Mouse (Mus musculus) MEL (cell line): Measurements from ENCODE around the gene Gm20721. TPM values are rescaled to one million over a fixed set of nuclear protein-coding genes. Genes with fewer than 3 reads are reported as not detected.

Experiments
- DNase-seq: peaks from one replicate; pipeline ENCODE4 v3.0.0; 2011; ENCODE audit warnings: low read depth, low spot score
- H3K27ac ChIP-seq: 2 replicates; pipeline ENCODE4 v1.5.1; 2012; ENCODE audit warnings: low read depth, mild to moderate bottlenecking, control low read depth, low read length, moderate library complexity; ENCODE audit not compliant: control insufficient read depth
- H3K27me3 ChIP-seq, 2 experiments: fragments of 150-350 bp in 1 of 2; sonication (generic) in 1 of 2; 2 replicates each; pipeline ENCODE4 v1.6.1; 2012; ENCODE audit warnings: low read length in 2 of 2, mild to moderate bottlenecking in 2 of 2, improper control_type of control experiment in 1 of 2, moderate library complexity in 1 of 2; ENCODE audit not compliant: insufficient read depth in 2 of 2, control insufficient read depth in 1 of 2
- H3K36me3 ChIP-seq, 2 experiments: 2 replicates each; pipeline ENCODE4 v1.6.1; 2012 to 2014; ENCODE audit warnings: low read length in 2 of 2, improper control_type of control experiment in 1 of 2, inconsistent platforms in 1 of 2, mild to moderate bottlenecking in 1 of 2; ENCODE audit not compliant: insufficient read depth in 2 of 2, control insufficient read depth in 1 of 2
- H3K4me1 ChIP-seq, 2 experiments: fragments of 150-350 bp in 1 of 2; sonication (generic) in 1 of 2; 2 replicates each; pipeline ENCODE4 v1.6.1; 2012; ENCODE audit warnings: low read length in 2 of 2, improper control_type of control experiment in 1 of 2, mild to moderate bottlenecking in 1 of 2; ENCODE audit not compliant: insufficient read depth in 2 of 2, control insufficient read depth in 1 of 2
- H3K4me3 ChIP-seq, 2 experiments: fragments of 150-350 bp in 1 of 2; sonication (generic) in 1 of 2; 2 replicates each; pipeline ENCODE4 v1.5.1; 2012; ENCODE audit warnings: low read depth in 2 of 2, low read length in 2 of 2, mild to moderate bottlenecking in 2 of 2, moderate library complexity in 2 of 2, control low read depth in 1 of 2, improper control_type of control experiment in 1 of 2; ENCODE audit not compliant: control insufficient read depth in 1 of 2, insufficient read depth in 1 of 2
- H3K79me2 ChIP-seq: 2 replicates; pipeline ENCODE4 v1.6.1; 2012; ENCODE audit warnings: mild to moderate bottlenecking, low read length, moderate library complexity; ENCODE audit not compliant: control insufficient read depth, poor library complexity, insufficient read depth
- H3K9ac ChIP-seq: 2 replicates; pipeline ENCODE4 v1.6.1; 2012; ENCODE audit warnings: low read depth, mild to moderate bottlenecking, control low read depth, low read length, moderate library complexity; ENCODE audit not compliant: control insufficient read depth, poor library complexity, severe bottlenecking
- H3K9me3 ChIP-seq: fragments of 150-350 bp; sonication (generic); replicated peaks from 2 replicates; pipeline ENCODE4 v1.6.1; 2012; ENCODE audit warnings: mild to moderate bottlenecking, low read length, improper control_type of control experiment, moderate library complexity; ENCODE audit not compliant: insufficient read depth
- BHLHE40 ChIP-seq: IDR thresholded peaks from 2 replicates; pipeline ENCODE4 v1.6.1; 2012; ENCODE audit warnings: low read depth, mild to moderate bottlenecking, inconsistent platforms, low read length, improper control_type of control experiment, borderline replicate concordance
- CHD1 ChIP-seq: IDR thresholded peaks from 2 replicates; pipeline ENCODE4 v1.6.1; 2012; ENCODE audit warnings: low read depth, mild to moderate bottlenecking, inconsistent platforms, low read length, improper control_type of control experiment
- CHD2 ChIP-seq: IDR thresholded peaks from 2 replicates; pipeline ENCODE4 v1.6.1; 2011; ENCODE audit warnings: low read length, improper control_type of control experiment
- CTCF ChIP-seq, 3 experiments: IDR thresholded peaks in 2 of 3; conservative IDR thresholded peaks in 1 of 3; 2 replicates each; pipeline ENCODE4 v1.5.1; 2011 to 2012; ENCODE audit warnings: low read length in 3 of 3, low read depth in 2 of 3, mild to moderate bottlenecking in 2 of 3, improper control_type of control experiment in 1 of 3, inconsistent platforms in 1 of 3, mixed read lengths in 1 of 3, moderate library complexity in 1 of 3; ENCODE audit not compliant: control insufficient read depth in 1 of 3, insufficient read depth in 1 of 3, poor library complexity in 1 of 3, severe bottlenecking in 1 of 3
- E2F4 ChIP-seq: IDR thresholded peaks from 2 replicates; pipeline ENCODE4 v1.6.1; 2011; ENCODE audit warnings: low read depth, low read length, improper control_type of control experiment, borderline replicate concordance
- ELF1 ChIP-seq: IDR thresholded peaks from 2 replicates; pipeline ENCODE4 v1.6.1; 2014; ENCODE audit warnings: low read depth, mild to moderate bottlenecking, inconsistent platforms, low read length, improper control_type of control experiment, moderate library complexity
- EP300 ChIP-seq, 2 experiments: IDR thresholded peaks; 2 replicates each; pipeline ENCODE4 v1.6.1; 2011; ENCODE audit warnings: improper control_type of control experiment in 2 of 2, low read length in 2 of 2, low read depth in 1 of 2, mild to moderate bottlenecking in 1 of 2
- ETS1 ChIP-seq: IDR thresholded peaks from 2 replicates; pipeline ENCODE4 v1.6.1; 2012; ENCODE audit warnings: low read depth, mild to moderate bottlenecking, inconsistent platforms, low read length, improper control_type of control experiment, moderate library complexity
- GABPA ChIP-seq: IDR thresholded peaks from 2 replicates; pipeline ENCODE4 v1.6.1; 2012; ENCODE audit warnings: low read depth, mild to moderate bottlenecking, inconsistent platforms, low read length, improper control_type of control experiment, moderate library complexity
- GATA1 ChIP-seq: IDR thresholded peaks from 2 replicates; pipeline ENCODE4 v1.6.1; 2011; ENCODE audit warnings: low read depth, low read length, improper control_type of control experiment
- HCFC1 ChIP-seq: IDR thresholded peaks from 2 replicates; pipeline ENCODE4 v1.6.1; 2012; ENCODE audit warnings: low read depth, mild to moderate bottlenecking, inconsistent platforms, low read length, improper control_type of control experiment, moderate library complexity
- JUND ChIP-seq: IDR thresholded peaks from 2 replicates; pipeline ENCODE4 v1.6.1; 2011; ENCODE audit warnings: low read depth, mild to moderate bottlenecking, improper control_type of control experiment, low read length
- KAT2A ChIP-seq: conservative IDR thresholded peaks from 2 replicates; pipeline ENCODE4 v1.6.1; 2012; ENCODE audit warnings: low read depth, low read length, improper control_type of control experiment, inconsistent platforms
- MAFK ChIP-seq: IDR thresholded peaks from 2 replicates; pipeline ENCODE4 v1.6.1; 2011; ENCODE audit warnings: low read depth, mild to moderate bottlenecking, low read length, improper control_type of control experiment, borderline replicate concordance
- MAX ChIP-seq: IDR thresholded peaks from 2 replicates; pipeline ENCODE4 v1.6.1; 2011; ENCODE audit warnings: low read length, improper control_type of control experiment
- MAZ ChIP-seq: IDR thresholded peaks from 2 replicates; pipeline ENCODE4 v1.6.1; 2012; ENCODE audit warnings: low read depth, mild to moderate bottlenecking, inconsistent platforms, low read length, improper control_type of control experiment
- MEF2A ChIP-seq: IDR thresholded peaks from 2 replicates; pipeline ENCODE4 v1.6.1; 2014; ENCODE audit warnings: low read depth, mild to moderate bottlenecking, inconsistent platforms, low read length, improper control_type of control experiment; ENCODE audit not compliant: poor library complexity, insufficient replicate concordance, severe bottlenecking; ENCODE audit errors: extremely low read depth
- MXI1 ChIP-seq: IDR thresholded peaks from 2 replicates; pipeline ENCODE4 v1.6.1; 2011; ENCODE audit warnings: mild to moderate bottlenecking, low read depth, low read length, improper control_type of control experiment
- MYB ChIP-seq: IDR thresholded peaks from 2 replicates; pipeline ENCODE4 v1.6.1; 2011; ENCODE audit warnings: mild to moderate bottlenecking, low read depth, low read length, improper control_type of control experiment
- MYC ChIP-seq: IDR thresholded peaks from 2 replicates; pipeline ENCODE4 v1.6.1; 2011; ENCODE audit warnings: low read depth, mild to moderate bottlenecking, low read length, improper control_type of control experiment, moderate library complexity
- NELFE ChIP-seq: IDR thresholded peaks from 2 replicates; pipeline ENCODE4 v1.6.1; 2011; ENCODE audit warnings: low read depth, low read length, improper control_type of control experiment
- NRF1 ChIP-seq: IDR thresholded peaks from 2 replicates; pipeline ENCODE4 v1.6.1; 2014; ENCODE audit warnings: low read depth, mild to moderate bottlenecking, inconsistent platforms, low read length, improper control_type of control experiment, moderate library complexity; ENCODE audit not compliant: poor library complexity, insufficient read depth, severe bottlenecking
- POLR2AphosphoS2 ChIP-seq: IDR thresholded peaks from 2 replicates; pipeline ENCODE4 v1.6.1; 2011; ENCODE audit warnings: low read length, improper control_type of control experiment
- POLR2AphosphoS5 ChIP-seq: IDR thresholded peaks from 2 replicates; pipeline ENCODE4 v1.6.1; 2012; ENCODE audit warnings: low read depth, borderline replicate concordance, mild to moderate bottlenecking, inconsistent platforms, low read length, moderate library complexity, mixed read lengths
- RAD21 ChIP-seq: IDR thresholded peaks from 2 replicates; pipeline ENCODE4 v1.6.1; 2011; ENCODE audit warnings: mild to moderate bottlenecking, low read depth, low read length, improper control_type of control experiment
- RCOR1 ChIP-seq: IDR thresholded peaks from 2 replicates; pipeline ENCODE4 v1.6.1; 2012; ENCODE audit warnings: low read depth, mild to moderate bottlenecking, inconsistent platforms, low read length, improper control_type of control experiment
- SIN3A ChIP-seq: IDR thresholded peaks from 2 replicates; pipeline ENCODE4 v1.6.1; 2012; ENCODE audit warnings: low read length, improper control_type of control experiment, inconsistent platforms
- SMC3 ChIP-seq: IDR thresholded peaks from 2 replicates; pipeline ENCODE4 v1.6.1; 2011; ENCODE audit warnings: low read depth, low read length, improper control_type of control experiment
- TAL1 ChIP-seq: IDR thresholded peaks from 2 replicates; pipeline ENCODE4 v1.6.1; 2012; ENCODE audit warnings: mild to moderate bottlenecking, inconsistent platforms, low read length, moderate library complexity, mixed read lengths
- TBP ChIP-seq: IDR thresholded peaks from 2 replicates; pipeline ENCODE4 v1.8.0; 2011; ENCODE audit warnings: low read depth, low read length, improper control_type of control experiment
- TCF12 ChIP-seq: IDR thresholded peaks from 2 replicates; pipeline ENCODE4 v1.6.1; 2014; ENCODE audit warnings: low read depth, mild to moderate bottlenecking, inconsistent platforms, low read length, improper control_type of control experiment, moderate library complexity
- UBTF ChIP-seq: IDR thresholded peaks from 2 replicates; pipeline ENCODE4 v1.6.1; 2012; ENCODE audit warnings: low read depth, mild to moderate bottlenecking, inconsistent platforms, low read length, improper control_type of control experiment, moderate library complexity, borderline replicate concordance; ENCODE audit not compliant: insufficient read depth
- USF1 ChIP-seq: IDR thresholded peaks from 2 replicates; pipeline ENCODE4 v1.6.1; 2014; ENCODE audit warnings: low read depth, mild to moderate bottlenecking, inconsistent platforms, low read length, improper control_type of control experiment, moderate library complexity
- USF2 ChIP-seq, 2 experiments: IDR thresholded peaks; 2 replicates each; pipeline ENCODE4 v1.6.1; 2011 to 2012; ENCODE audit warnings: improper control_type of control experiment in 2 of 2, low read length in 2 of 2, borderline replicate concordance in 1 of 2, inconsistent platforms in 1 of 2, low read depth in 1 of 2, mild to moderate bottlenecking in 1 of 2; ENCODE audit not compliant: insufficient read depth in 1 of 2
- ZC3H11A ChIP-seq: IDR thresholded peaks from 2 replicates; pipeline ENCODE4 v1.6.1; 2012; ENCODE audit warnings: low read depth, mild to moderate bottlenecking, inconsistent platforms, low read length, improper control_type of control experiment
- ZKSCAN1 ChIP-seq: IDR thresholded peaks from 2 replicates; pipeline ENCODE4 v1.6.1; 2012; ENCODE audit warnings: low read depth, mild to moderate bottlenecking, inconsistent platforms, low read length, improper control_type of control experiment, moderate library complexity
- ZMIZ1 ChIP-seq: IDR thresholded peaks from 2 replicates; pipeline ENCODE4 v1.6.1; 2012; ENCODE audit warnings: low read depth, mild to moderate bottlenecking, inconsistent platforms, low read length, improper control_type of control experiment, moderate library complexity
- ZNF384 ChIP-seq: IDR thresholded peaks from 2 replicates; pipeline ENCODE4 v1.6.1; 2012; ENCODE audit warnings: low read depth, mild to moderate bottlenecking, inconsistent platforms, low read length, improper control_type of control experiment
- polyA plus RNA-seq, 2 experiments: library from polyadenylated mRNA; stranded (reverse) in 1 of 2; unstranded in 1 of 2; fragments of >175 nt in 1 of 2; fragments of >200 nt in 1 of 2; gene quantifications; 2 replicates each; pipeline versions ENCODE4 v1.2.1 to v1.2.4; 2012; ENCODE audit warnings: low replicate concordance in 2 of 2, low read depth in 1 of 2; ENCODE audit not compliant: insufficient read length in 2 of 2, insufficient read depth in 1 of 2, missing spikeins in 1 of 2
- total RNA-seq: library from RNA; depleted of rRNA; stranded (reverse); fragments of 300-350 nt; gene quantifications from 2 replicates; pipeline ENCODE4 v1.2.3, GENCODE M21; 2012

The Gm20721 gene
- total and polyA plus RNA-seq, 3 experiments: 34.2 to 171 TPM; not detected in 1

- H3K4me1 ChIP-seq: peaks cover 0 to 18% of the 10 kb centered on the region in 2 experiments; a peak in 2 of 4 replicates
- peaks cover 0 to 8% of the 10 kb centered on the region in 2 experiments; a peak in 2 of 4 replicates for H3K36me3 ChIP-seq
- H3K27ac ChIP-seq: peak overlapping the region; percentile 20
- H3K27me3 ChIP-seq: no peaks in the 10 kb centered on the region
- no peaks in the 10 kb centered on the region for H3K79me2 ChIP-seq
- no peaks in the 10 kb centered on the region for H3K9me3 ChIP-seq
- peak overlapping the region; percentile 33 for H3K9ac ChIP-seq
- peak overlapping the region in 1 of 2 experiments; percentile 39; a peak in 2 of 4 replicates for H3K4me3 ChIP-seq
- peak; percentile 83 for DNase-seq
- TF ChIP-seq GATA1: peak; percentile 58; the same call in 1 of the 2 replicates
- TF ChIP-seq ZKSCAN1: no peak
- TF ChIP-seq HCFC1: no peak
- no peak for TF ChIP-seq GABPA
- no peak for TF ChIP-seq POLR2AphosphoS2
- TF ChIP-seq ZNF384: no peak
- TF ChIP-seq ZC3H11A: no peak
- TF ChIP-seq NELFE: no peak
- no peak for TF ChIP-seq ELF1
- TF ChIP-seq TAL1: no peak
- TF ChIP-seq RCOR1: no peak
- TF ChIP-seq MAZ: no peak
- no peak for TF ChIP-seq UBTF
- no peak for TF ChIP-seq BHLHE40
- no peak for TF ChIP-seq SMC3
- TF ChIP-seq EP300 (IDR thresholded peaks at IDR 0.05; ENCODE audit: low read depth in 1 of 2, low read length in 2 of 2): peak in 1 of 2 experiments; percentile 37; a peak in 1 of 4 replicates
- TF ChIP-seq MYC: 0 out of 2 replicates have a peak, but pooled peaks have one; percentile 24
- TF ChIP-seq USF2 (IDR thresholded peaks at IDR 0.05; ENCODE audit: borderline replicate concordance in 1 of 2, insufficient read depth in 1 of 2, low read depth in 1 of 2, low read length in 2 of 2): no peak
- peak; percentile 41; the same call in 1 of the 2 replicates for TF ChIP-seq ETS1
- no peak for TF ChIP-seq MXI1
- TF ChIP-seq CHD1: no peak
- TF ChIP-seq POLR2AphosphoS5: no peak
- TF ChIP-seq KAT2A: no peak
- TF ChIP-seq MYB: no peak
- TF ChIP-seq USF1: no peak
- 0 out of 2 replicates have a peak, but pooled peaks have one; percentile 53 for TF ChIP-seq TBP
- no peak for TF ChIP-seq JUND
- TF ChIP-seq TCF12: no peak
- TF ChIP-seq CHD2: no peak
- TF ChIP-seq NRF1: no peak
- no peak for TF ChIP-seq MAX
- TF ChIP-seq CTCF (IDR thresholded peaks at IDR 0.05 in 2 of 3, conservative IDR thresholded peaks at IDR 0.05 in 1 of 3; ENCODE audit: control insufficient read depth in 1 of 3, insufficient read depth in 1 of 3, low read depth in 2 of 3, low read length in 3 of 3, poor library complexity in 1 of 3, severe bottlenecking in 1 of 3): no peak
- TF ChIP-seq ZMIZ1: no peak
- TF ChIP-seq SIN3A: no peak
- TF ChIP-seq MAFK: no peak
- no peak for TF ChIP-seq RAD21
- TF ChIP-seq MEF2A: no peak
- no peak for TF ChIP-seq E2F4
Observed at GRCm38 (mm10) chr2:174366571-174366970, 20.1 kb upstream of the Gm20721 start.
